Mouse (Mus musculus) CD4-positive, CD25-positive, alpha-beta regulatory T cell, adult 2 months (primary cell): ENCODE measurements around the gene Gas1.

Experiments used
- DNase-seq: peaks from one replicate; pipeline ENCODE4 v3.0.0-alpha.2; 2012; ENCODE audit warnings: low read depth, low spot score

Gas1 gene

GRCm38 (mm10) chr13:60125020-60125419 lies 52.1 kb downstream of the Gas1 start:
- DNase-seq, result no peak

- DNase-seq, result no peak
These were observed 52.7 kb downstream of the Gas1 start for GRCm38 (mm10) chr13:60124456-60124855.
